Mouse (Mus musculus) spleen, adult 10 weeks (tissue): ENCODE data around the gene Nmt2. TPM values are rescaled to one million over a fixed set of nuclear protein-coding genes. Genes with fewer than 3 reads are reported as not detected.

ENCODE experiments used
- polyA plus RNA-seq: library from polyadenylated mRNA; stranded (reverse); fragments of 350-450 nt; fragmentation: Illumina TruSeq; extraction: RNeasy Lipid Tissue Mini Kit (QIAGEN cat#74804); gene quantifications from one replicate; pipeline ENCODE4 v1.2.3, GENCODE M21; 2015; ENCODE audit warnings: low replicate concordance; ENCODE audit not compliant: insufficient read depth

Gene Nmt2
- polyA plus RNA-seq: 33.9 TPM

DNA sequence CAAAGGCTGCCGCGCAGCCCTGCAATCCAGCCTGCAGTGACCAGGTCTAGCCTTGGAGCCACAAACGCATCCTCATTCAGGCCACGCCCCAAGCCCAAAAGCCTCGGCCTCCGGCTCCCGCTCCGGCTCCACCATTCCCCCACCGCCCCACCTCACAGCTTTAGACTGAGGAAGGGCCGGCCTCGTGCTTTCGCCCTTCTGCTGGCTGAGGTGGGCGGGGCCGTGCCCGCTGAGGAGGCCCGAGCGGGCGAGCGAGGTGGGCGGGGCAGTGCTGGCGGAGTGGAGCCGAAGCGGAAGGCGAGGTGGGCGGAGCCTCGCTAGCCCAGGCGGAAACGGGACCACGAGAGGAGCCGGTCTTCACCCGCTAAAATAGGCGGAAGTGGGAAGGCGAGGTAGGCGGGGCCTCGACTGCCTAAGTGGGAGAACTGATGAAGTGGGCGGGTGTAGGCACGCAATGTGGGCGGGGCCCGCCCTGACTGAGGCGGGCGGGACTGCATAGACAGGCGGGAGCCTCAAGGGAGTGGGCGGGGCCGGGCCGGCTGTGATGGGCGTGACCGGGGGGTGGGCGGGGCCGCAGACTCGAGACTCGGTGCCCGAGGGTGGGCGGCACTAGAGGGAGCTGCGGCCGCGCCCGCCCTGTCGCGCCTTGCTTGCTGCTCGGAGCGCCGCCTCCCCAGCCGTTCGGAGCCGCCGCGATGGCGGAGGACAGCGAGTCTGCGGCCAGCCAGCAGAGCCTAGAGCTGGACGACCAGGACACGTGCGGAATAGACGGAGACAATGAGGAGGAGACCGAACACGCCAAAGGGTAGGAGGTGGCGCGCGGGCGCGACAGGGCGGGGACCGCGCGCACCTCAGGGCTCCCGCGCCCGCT lies at the start of gene Nmt2:
TSS of gene Nmt2 (plus strand) at position 611 of the 871 bp plus-strand sequence.

DNA sequence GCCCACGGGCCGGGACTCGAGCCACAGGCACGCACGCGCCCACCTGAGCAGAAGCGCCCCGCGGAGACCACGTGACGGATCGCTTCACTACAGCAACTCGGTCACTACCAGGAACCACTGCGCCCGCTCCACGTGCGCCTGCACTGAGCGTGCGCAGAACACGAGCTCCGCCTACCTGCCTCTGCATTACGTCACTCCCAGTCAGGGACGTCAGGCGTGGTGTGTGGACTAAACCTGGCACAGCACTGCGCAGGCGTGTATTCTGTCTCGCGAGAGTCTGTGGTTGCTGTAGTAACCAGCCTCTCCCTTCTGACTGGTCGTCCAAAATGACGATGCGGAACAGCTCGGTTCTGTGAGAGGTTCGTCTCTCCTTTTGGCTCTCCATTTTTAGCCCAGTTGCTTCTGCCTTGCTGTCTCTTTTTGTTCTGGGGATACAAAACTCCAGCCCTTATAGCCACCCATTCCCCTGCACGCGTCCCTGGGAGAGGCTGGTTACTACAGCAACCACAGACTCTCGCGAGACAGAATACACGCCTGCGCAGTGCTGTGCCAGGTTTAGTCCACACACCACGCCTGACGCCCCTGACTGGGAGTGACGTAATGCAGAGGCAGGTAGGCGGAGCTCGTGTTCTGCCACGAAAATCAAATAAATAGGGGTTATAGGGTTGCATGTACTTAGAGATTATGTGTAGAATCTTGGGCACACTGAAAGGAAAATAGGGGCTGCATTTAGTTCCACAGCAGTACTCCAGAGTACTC lies 48.7 kb downstream of the Nmt2 start, which contains the start of gene Rpp38:
TSS of gene Rpp38 (minus strand) at position 160 of the 759 bp plus-strand sequence.

GRCm38 (mm10) chr2:3335611-3336301 lies 51.7 kb downstream of the Nmt2 start, which contains the start of gene Acbd7:
TSS of gene Acbd7 (plus strand) at chr2:3336168.

Other genes starting within 250 kb of the Nmt2 start
- 8.0 TPM for gene Fam171a1, start 170.0 kb upstream of the Nmt2 start, polyA plus RNA-seq
- gene Rpp38, start 48.4 kb downstream of the Nmt2 start, polyA plus RNA-seq: 16.1 TPM
- not detected for gene Acbd7, start 52.0 kb downstream of the Nmt2 start, polyA plus RNA-seq
- gene Olah, start 113.0 kb downstream of the Nmt2 start, polyA plus RNA-seq: not detected
- not detected for gene Meig1, start 138.4 kb downstream of the Nmt2 start, polyA plus RNA-seq
- gene Dclre1c, start 139.9 kb downstream of the Nmt2 start, polyA plus RNA-seq: 43.2 TPM
- 2.9 TPM for gene Suv39h2, start 190.8 kb downstream of the Nmt2 start, polyA plus RNA-seq
- gene Gm45902, start 228.6 kb downstream of the Nmt2 start, polyA plus RNA-seq: 3.5 TPM
- gene Hspa14, start 228.6 kb downstream of the Nmt2 start, polyA plus RNA-seq: 88.9 TPM
- 1.6 TPM for gene Cdnf, start 228.8 kb downstream of the Nmt2 start, polyA plus RNA-seq